Mouse (Mus musculus) intestine, embryonic 14.5 days (tissue): ENCODE measurements around the gene Mctp2. TPM values are rescaled to one million over a fixed set of nuclear protein-coding genes. Genes with fewer than 3 reads are reported as not detected.

Experiments used
- ATAC-seq: fragments of 200-750 bp; cut with Nextera tagmentation; replicated peaks from 2 replicates; pipeline ENCODE4 v1.8.0; 2017; ENCODE audit warnings: low read depth, moderate number of reproducible peaks, moderate TSS enrichment, moderate library complexity; ENCODE audit not compliant: low FRiP score, low TSS enrichment
- DNase-seq: peaks from one replicate; pipeline ENCODE4 v3.0.0-alpha.2; 2018; ENCODE audit warnings: low spot score
- H3K27ac ChIP-seq: fragments of 300-500 bp; sonication (generic); 2 replicates; pipeline ENCODE4 v1.5.1; 2014; ENCODE audit warnings: low read depth, mild to moderate bottlenecking, control low read depth
- H3K27me3 ChIP-seq: fragments of 300-500 bp; sonication (generic); replicated peaks from 2 replicates; pipeline ENCODE4 v1.6.1; 2014; ENCODE audit warnings: low read length, control low read depth; ENCODE audit not compliant: control insufficient read depth, insufficient read depth
- H3K36me3 ChIP-seq: fragments of 300-500 bp; sonication (generic); 2 replicates; pipeline ENCODE4 v1.6.1; 2014; ENCODE audit warnings: low read length, control low read depth; ENCODE audit not compliant: control insufficient read depth, insufficient read depth
- H3K4me1 ChIP-seq: fragments of 300-500 bp; sonication (generic); replicated peaks from 2 replicates; pipeline ENCODE4 v1.6.1; 2014; ENCODE audit warnings: low read length, control low read depth, mixed read lengths; ENCODE audit not compliant: control insufficient read depth, insufficient read depth
- H3K4me2 ChIP-seq: fragments of 300-500 bp; sonication (generic); 2 replicates; pipeline ENCODE4 v1.6.1; 2014; ENCODE audit warnings: low read length
- H3K4me3 ChIP-seq: fragments of 300-500 bp; sonication (generic); 2 replicates; pipeline ENCODE4 v1.5.1; 2014; ENCODE audit warnings: low read depth, low read length, control low read depth, mixed read lengths
- H3K9ac ChIP-seq: fragments of 300-500 bp; sonication (generic); 2 replicates; pipeline ENCODE4 v1.6.1; 2014; ENCODE audit warnings: mild to moderate bottlenecking, low read length
- H3K9me3 ChIP-seq: fragments of 300-500 bp; sonication (generic); 2 replicates; pipeline ENCODE4 v1.6.1; 2016; ENCODE audit warnings: low read length, control low read depth; ENCODE audit not compliant: control insufficient read depth
- WGBS: fragments of 180-500 bp; shearing (Covaris S2); extraction: QIAGEN DNeasy Blood & Tissue Kit; methylation state at CpG from one replicate; pipeline ENCODE4 v1.1.7; 2014; 5-methylcytosine and 5-hydroxymethylcytosine counted together
- polyA plus RNA-seq: library from polyadenylated mRNA; unstranded; fragments of >200 nt; fragmentation: Nextera tagmentation; extraction: Ambion mirVana; gene quantifications from 2 replicates; pipeline ENCODE4 v1.2.1, GENCODE M21; 2014

Gene Mctp2
- polyA plus RNA-seq, 1 experiment from 2014 or later = 2.4 TPM

GRCm38 (mm10) chr7:72104170-72104569, 202.2 kb downstream of the Mctp2 start:
- no peak overlapping the region for H3K9ac ChIP-seq
- H3K4me1 ChIP-seq = no peaks in the 10 kb centered on the region
- H3K27me3 ChIP-seq = no peaks in the 10 kb centered on the region
- H3K27ac ChIP-seq = no peak overlapping the region
- WGBS = 59% methylated on average over 6 of the region's 6 CpGs
- no peak overlapping the region for H3K4me2 ChIP-seq
- ATAC-seq = no peak
- no peak for DNase-seq
- H3K9me3 ChIP-seq = no peaks in the 10 kb centered on the region
- H3K36me3 ChIP-seq = no peaks in the 10 kb centered on the region
- H3K4me3 ChIP-seq = no peak overlapping the region

GRCm38 (mm10) chr7:72103654-72104053, 202.8 kb downstream of the Mctp2 start:
- Histone ChIP-seq H3K27me3 (no peaks in the 10 kb centered on the region), H3K4me2 (no peak overlapping the region), H3K36me3 (no peaks in the 10 kb centered on the region), H3K4me3 (no peak overlapping the region), H3K4me1 (no peaks in the 10 kb centered on the region), H3K27ac (no peak overlapping the region), H3K9ac (no peak overlapping the region), H3K9me3 (no peaks in the 10 kb centered on the region)
- 62% methylated on average over 3 of the region's 3 CpGs for WGBS
- no peak for ATAC-seq
- DNase-seq = no peak

- no peak for ATAC-seq
- Histone ChIP-seq H3K4me2 (no peak overlapping the region), H3K9me3 (no peaks in the 10 kb centered on the region), H3K27me3 (no peaks in the 10 kb centered on the region), H3K4me3 (no peak overlapping the region), H3K9ac (no peak overlapping the region), H3K36me3 (no peaks in the 10 kb centered on the region), H3K4me1 (no peaks in the 10 kb centered on the region), H3K27ac (no peak overlapping the region)
- WGBS = 49% methylated on average over 5 of the region's 5 CpGs
- no peak for DNase-seq
These were observed 205.7 kb downstream of the Mctp2 start for GRCm38 (mm10) chr7:72100683-72101082.

GRCm38 (mm10) chr7:72098603-72099002, 207.8 kb downstream of the Mctp2 start:
- Histone ChIP-seq H3K4me1 (no peaks in the 10 kb centered on the region), H3K36me3 (no peaks in the 10 kb centered on the region), H3K27me3 (no peaks in the 10 kb centered on the region), H3K4me3 (no peak overlapping the region), H3K9me3 (no peaks in the 10 kb centered on the region), H3K9ac (no peak overlapping the region), H3K4me2 (no peak overlapping the region), H3K27ac (no peak overlapping the region)
- WGBS = 89% methylated on average over 6 of the region's 6 CpGs
- no peak for DNase-seq
- no peak for ATAC-seq

GRCm38 (mm10) chr7:72096973-72097372, 209.4 kb downstream of the Mctp2 start:
- H3K9ac ChIP-seq = no peak overlapping the region
- DNase-seq = no peak
- no peaks in the 10 kb centered on the region for H3K4me1 ChIP-seq
- WGBS = 88% methylated on average over 1 of the region's 1 CpGs
- H3K36me3 ChIP-seq = no peaks in the 10 kb centered on the region
- no peak overlapping the region for H3K4me3 ChIP-seq
- no peaks in the 10 kb centered on the region for H3K27me3 ChIP-seq
- no peak overlapping the region for H3K27ac ChIP-seq
- no peak for ATAC-seq
- no peak overlapping the region for H3K4me2 ChIP-seq
- H3K9me3 ChIP-seq = no peaks in the 10 kb centered on the region

GRCm38 (mm10) chr7:72096433-72096832, 210.0 kb downstream of the Mctp2 start:
- WGBS = 81% methylated on average over 3 of the region's 3 CpGs
- Histone ChIP-seq H3K9ac (no peak overlapping the region), H3K4me2 (no peak overlapping the region), H3K9me3 (no peaks in the 10 kb centered on the region), H3K4me3 (no peak overlapping the region), H3K36me3 (no peaks in the 10 kb centered on the region), H3K27ac (no peak overlapping the region), H3K27me3 (no peaks in the 10 kb centered on the region), H3K4me1 (no peaks in the 10 kb centered on the region)
- no peak for DNase-seq
- no peak for ATAC-seq

- Histone ChIP-seq H3K9me3 (no peaks in the 10 kb centered on the region), H3K4me2 (no peak overlapping the region), H3K4me3 (no peak overlapping the region), H3K27ac (no peak overlapping the region), H3K27me3 (no peaks in the 10 kb centered on the region), H3K4me1 (no peaks in the 10 kb centered on the region), H3K9ac (no peak overlapping the region), H3K36me3 (no peaks in the 10 kb centered on the region)
- 71% methylated on average over 3 of the region's 3 CpGs for WGBS
- DNase-seq (no peak), ATAC-seq (no peak)
These were observed 216.8 kb downstream of the Mctp2 start for GRCm38 (mm10) chr7:72089463-72090175.

GRCm38 (mm10) chr7:72080705-72081104, 225.7 kb downstream of the Mctp2 start:
- H3K4me3 ChIP-seq = no peak overlapping the region
- DNase-seq (no peak), ATAC-seq (no peak)
- H3K9ac ChIP-seq = no peak overlapping the region
- 75% methylated on average over 1 of the region's 1 CpGs for WGBS
- H3K36me3 ChIP-seq = no peaks in the 10 kb centered on the region
- no peak overlapping the region for H3K27ac ChIP-seq
- no peaks in the 10 kb centered on the region for H3K4me1 ChIP-seq
- H3K4me2 ChIP-seq = no peak overlapping the region
- no peaks in the 10 kb centered on the region for H3K27me3 ChIP-seq
- H3K9me3 ChIP-seq = no peaks in the 10 kb centered on the region

GRCm38 (mm10) chr7:72078896-72079295, 227.5 kb downstream of the Mctp2 start:
- ATAC-seq = no peak
- no peaks in the 10 kb centered on the region for H3K27me3 ChIP-seq
- DNase-seq = no peak
- H3K4me3 ChIP-seq = no peak overlapping the region
- no peak overlapping the region for H3K27ac ChIP-seq
- H3K4me1 ChIP-seq = no peaks in the 10 kb centered on the region
- WGBS = 53% methylated on average over 5 of the region's 5 CpGs
- H3K4me2 ChIP-seq = no peak overlapping the region
- H3K9ac ChIP-seq = no peak overlapping the region
- H3K36me3 ChIP-seq = no peaks in the 10 kb centered on the region
- no peaks in the 10 kb centered on the region for H3K9me3 ChIP-seq
